Mouse (Mus musculus): ENCODE measurements around the gene U2af2. TPM values are rescaled to one million over a fixed set of nuclear protein-coding genes. Genes with fewer than 3 reads are reported as not detected.

Gene U2af2
- polyA plus RNA-seq, 1 experiment from 2014 or later = 161 TPM

DNA sequence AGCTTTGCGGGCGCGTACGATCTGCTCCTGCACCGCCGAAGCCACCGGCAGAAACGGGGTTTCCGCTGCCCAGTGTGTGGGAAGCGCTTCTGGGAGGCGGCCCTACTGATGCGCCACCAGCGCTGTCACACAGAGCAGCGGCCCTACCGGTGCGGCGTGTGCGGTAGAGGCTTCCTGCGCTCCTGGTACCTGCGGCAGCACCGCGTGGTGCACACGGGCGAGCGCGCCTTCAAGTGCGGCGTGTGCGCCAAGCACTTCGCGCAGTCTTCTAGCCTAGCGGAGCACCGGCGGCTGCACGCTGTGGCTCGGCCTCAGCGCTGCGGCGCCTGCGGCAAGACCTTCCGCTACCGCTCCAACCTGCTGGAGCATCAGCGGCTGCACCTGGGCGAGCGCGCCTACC lies 30.4 kb upstream of the U2af2 start:
- WGBS = 75% methylated on average over 46 of the region's 46 CpGs

GRCm38 (mm10) chr7:5033818-5034217 lies 28.1 kb upstream of the U2af2 start, which contains the start of gene 4632433K11Rik:
4632433K11Rik (plus strand) TSS chr7:5034118.
- no peak for DNase-seq (ENCODE audit: low spot score)
- no peak for ATAC-seq (ENCODE audit: low FRiP score)
- Histone ChIP-seq H3K4me1 (replicated peaks; ENCODE audit: control insufficient read depth, insufficient read depth, low read length) (no peaks in the 10 kb centered on the region), H3K27ac (ENCODE audit: low read depth, low read length) (no peak within 1 kb of the TSS), H3K27me3 (ENCODE audit: control insufficient read depth, insufficient read depth, low read length) (no peaks in the 10 kb centered on the region), H3K36me3 (ENCODE audit: control insufficient read depth, insufficient read depth, low read length) (peaks cover 48% of the 10 kb centered on the region), H3K9me3 (ENCODE audit: control insufficient read depth, low read length) (peaks cover 13% of the 10 kb centered on the region), H3K9ac (ENCODE audit: low read depth, low read length) (no peak within 1 kb of the TSS), H3K4me2 (replicated peaks; ENCODE audit: low read depth, low read length) (no peak within 1 kb of the TSS), H3K4me3 (ENCODE audit: low read depth, low read length) (no peak within 1 kb of the TSS)
- 94% methylated on average over 3 of the region's 3 CpGs for WGBS

More for the DNA sequence above, 30.4 kb upstream of the U2af2 start:
- Histone ChIP-seq H3K36me3 (ENCODE audit: control insufficient read depth, insufficient read depth, low read length) (peaks cover 50% of the 10 kb centered on the region), H3K27ac (ENCODE audit: low read depth, low read length) (no peak overlapping the region), H3K27me3 (ENCODE audit: control insufficient read depth, insufficient read depth, low read length) (no peaks in the 10 kb centered on the region), H3K4me2 (replicated peaks; ENCODE audit: low read depth, low read length) (no peak overlapping the region), H3K4me1 (replicated peaks; ENCODE audit: control insufficient read depth, insufficient read depth, low read length) (no peaks in the 10 kb centered on the region), H3K9me3 (ENCODE audit: control insufficient read depth, low read length) (peaks cover 13% of the 10 kb centered on the region), H3K4me3 (ENCODE audit: low read depth, low read length) (no peak overlapping the region), H3K9ac (ENCODE audit: low read depth, low read length) (no peak overlapping the region)
- ATAC-seq (ENCODE audit: low FRiP score) = no peak
- DNase-seq (ENCODE audit: low spot score) = no peak

DNA sequence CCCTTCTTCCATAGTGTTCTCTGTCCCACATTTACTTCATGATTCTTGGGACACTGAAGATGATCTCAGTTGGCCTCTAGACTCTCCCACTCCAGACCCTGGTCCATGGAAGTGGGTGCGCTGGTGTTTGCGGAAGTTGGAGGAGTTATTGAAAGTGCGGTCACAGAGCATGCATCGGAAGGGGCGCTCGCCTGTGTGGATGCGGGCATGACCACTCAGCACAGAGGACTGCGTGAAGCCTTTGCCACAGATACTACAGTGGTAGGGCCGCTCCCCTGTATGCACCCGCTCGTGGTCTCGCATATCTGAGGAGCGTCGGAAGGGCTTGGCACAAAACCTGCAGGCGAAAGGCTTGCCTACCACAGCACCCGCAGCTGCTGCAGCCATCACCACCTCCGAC lies 26.3 kb upstream of the U2af2 start:
- Histone ChIP-seq H3K4me2 (replicated peaks; ENCODE audit: low read depth, low read length) (no peak overlapping the region), H3K9ac (ENCODE audit: low read depth, low read length) (no peak overlapping the region), H3K27me3 (ENCODE audit: control insufficient read depth, insufficient read depth, low read length) (no peaks in the 10 kb centered on the region), H3K4me1 (replicated peaks; ENCODE audit: control insufficient read depth, insufficient read depth, low read length) (no peaks in the 10 kb centered on the region), H3K4me3 (ENCODE audit: low read depth, low read length) (no peak overlapping the region), H3K36me3 (ENCODE audit: control insufficient read depth, insufficient read depth, low read length) (peaks cover 32% of the 10 kb centered on the region), H3K9me3 (ENCODE audit: control insufficient read depth, low read length) (peaks cover 3% of the 10 kb centered on the region), H3K27ac (ENCODE audit: low read depth, low read length) (no peak overlapping the region)
- no peak for ATAC-seq (ENCODE audit: low FRiP score)
- no peak for DNase-seq (ENCODE audit: low spot score)
- 97% methylated on average over 17 of the region's 17 CpGs for WGBS

- peaks cover 27% of the 10 kb centered on the region for H3K36me3 ChIP-seq (ENCODE audit: control insufficient read depth, insufficient read depth, low read length)
- WGBS = 93% methylated on average over 9 of the region's 9 CpGs
- no peak for ATAC-seq (ENCODE audit: low FRiP score)
These were observed 25.8 kb upstream of the U2af2 start for GRCm38 (mm10) chr7:5036136-5036535.

DNA sequence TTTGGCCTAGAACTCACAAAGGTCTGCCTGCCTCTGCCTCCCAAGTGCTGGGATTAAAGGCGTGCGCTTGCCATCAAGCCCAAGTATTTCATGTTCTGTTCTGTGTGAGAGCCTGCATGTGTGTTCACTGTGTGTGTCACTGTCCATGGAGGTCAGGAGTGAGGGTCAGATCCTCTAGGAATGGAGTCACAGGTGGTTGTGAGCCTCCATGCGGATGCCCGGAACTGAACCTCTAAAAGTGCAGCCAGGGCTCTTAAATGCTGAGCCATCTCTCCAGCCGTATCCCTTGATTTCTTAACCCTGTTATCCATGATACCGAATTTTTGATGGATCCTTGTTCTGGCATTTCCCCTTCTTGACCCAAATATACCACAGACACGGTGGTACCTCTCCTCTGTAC lies 24.9 kb upstream of the U2af2 start:
- 90% methylated on average over 7 of the region's 7 CpGs for WGBS
- H3K4me2 ChIP-seq (replicated peaks; ENCODE audit: low read depth, low read length) = no peak overlapping the region

More at GRCm38 (mm10) chr7:5036136-5036535, 25.8 kb upstream of the U2af2 start:
- Histone ChIP-seq H3K4me2 (replicated peaks; ENCODE audit: low read depth, low read length) (no peak overlapping the region), H3K4me3 (ENCODE audit: low read depth, low read length) (no peak overlapping the region), H3K9me3 (ENCODE audit: control insufficient read depth, low read length) (no peaks in the 10 kb centered on the region), H3K27ac (ENCODE audit: low read depth, low read length) (no peak overlapping the region), H3K9ac (ENCODE audit: low read depth, low read length) (no peak overlapping the region), H3K4me1 (replicated peaks; ENCODE audit: control insufficient read depth, insufficient read depth, low read length) (no peaks in the 10 kb centered on the region), H3K27me3 (ENCODE audit: control insufficient read depth, insufficient read depth, low read length) (no peaks in the 10 kb centered on the region)
- no peak for DNase-seq (ENCODE audit: low spot score)

GRCm38 (mm10) chr7:5037467-5037866 lies 24.5 kb upstream of the U2af2 start:
- Histone ChIP-seq H3K9me3 (ENCODE audit: control insufficient read depth, low read length) (no peaks in the 10 kb centered on the region), H3K36me3 (ENCODE audit: control insufficient read depth, insufficient read depth, low read length) (peaks cover 14% of the 10 kb centered on the region), H3K27me3 (ENCODE audit: control insufficient read depth, insufficient read depth, low read length) (no peaks in the 10 kb centered on the region), H3K27ac (ENCODE audit: low read depth, low read length) (peak overlapping the region; percentile 96; the same call in 1 of the 2 replicates), H3K4me3 (ENCODE audit: low read depth, low read length) (peak overlapping the region; percentile 66; the same call in 1 of the 2 replicates), H3K4me1 (replicated peaks; ENCODE audit: control insufficient read depth, insufficient read depth, low read length) (no peaks in the 10 kb centered on the region), H3K9ac (ENCODE audit: low read depth, low read length) (peak overlapping the region; percentile 85; the same call in 1 of the 2 replicates), H3K4me2 (replicated peaks; ENCODE audit: low read depth, low read length) (peak overlapping the region; percentile 47)
- no peak for DNase-seq (ENCODE audit: low spot score)
- 92% methylated on average over 8 of the region's 8 CpGs for WGBS
- ATAC-seq (ENCODE audit: low FRiP score) = no peak

More for the DNA sequence above, 24.9 kb upstream of the U2af2 start:
- no peak for ATAC-seq (ENCODE audit: low FRiP score)
- no peak for DNase-seq (ENCODE audit: low spot score)
- no peaks in the 10 kb centered on the region for H3K4me1 ChIP-seq (replicated peaks; ENCODE audit: control insufficient read depth, insufficient read depth, low read length)
- H3K9ac ChIP-seq (ENCODE audit: low read depth, low read length) = no peak overlapping the region
- H3K27me3 ChIP-seq (ENCODE audit: control insufficient read depth, insufficient read depth, low read length) = no peaks in the 10 kb centered on the region
- no peak overlapping the region for H3K27ac ChIP-seq (ENCODE audit: low read depth, low read length)
- no peak overlapping the region for H3K4me3 ChIP-seq (ENCODE audit: low read depth, low read length)
- peaks cover 18% of the 10 kb centered on the region for H3K36me3 ChIP-seq (ENCODE audit: control insufficient read depth, insufficient read depth, low read length)
- no peaks in the 10 kb centered on the region for H3K9me3 ChIP-seq (ENCODE audit: control insufficient read depth, low read length)

GRCm38 (mm10) chr7:5038109-5038732 lies 23.7 kb upstream of the U2af2 start, which contains the start of gene Zfp784:
Zfp784 (minus strand) TSS chr7:5038446.
- peak; percentile 97 for ATAC-seq (ENCODE audit: low FRiP score)

DNA sequence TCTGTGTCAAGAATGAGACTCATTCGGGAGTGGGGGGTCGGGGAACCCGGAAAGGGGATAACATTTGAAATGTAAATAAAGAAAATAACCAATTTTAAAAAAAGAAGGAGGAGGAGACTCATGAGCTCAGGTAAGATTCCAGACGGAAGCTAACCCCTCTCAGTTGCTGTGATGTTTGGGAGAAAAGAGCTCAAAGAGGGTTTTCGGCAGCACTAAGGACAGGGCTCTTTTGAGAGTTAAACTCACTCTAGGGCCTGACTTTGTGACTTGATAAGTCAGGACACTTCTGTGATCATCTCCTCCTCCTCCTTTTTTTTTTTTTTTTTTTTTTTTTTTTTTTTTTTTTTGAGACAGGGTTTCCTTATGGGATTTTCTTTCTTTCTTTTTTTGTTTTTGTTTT lies 23.0 kb upstream of the U2af2 start:
- H3K36me3 ChIP-seq (ENCODE audit: control insufficient read depth, insufficient read depth, low read length) = peaks cover 11% of the 10 kb centered on the region; the same call in 1 of the 2 replicates
- peak overlapping the region; percentile 47 for H3K4me2 ChIP-seq (replicated peaks; ENCODE audit: low read depth, low read length)
- 46% methylated on average over 5 of the region's 5 CpGs for WGBS
- DNase-seq (ENCODE audit: low spot score) (no peak), ATAC-seq (ENCODE audit: low FRiP score) (no peak)
- H3K4me3 ChIP-seq (ENCODE audit: low read depth, low read length) = peak overlapping the region; percentile 66
- peak overlapping the region; percentile 85 for H3K9ac ChIP-seq (ENCODE audit: low read depth, low read length)
- peak overlapping the region; percentile 96; the same call in 1 of the 2 replicates for H3K27ac ChIP-seq (ENCODE audit: low read depth, low read length)
- H3K9me3 ChIP-seq (ENCODE audit: control insufficient read depth, low read length) = no peaks in the 10 kb centered on the region
- no peaks in the 10 kb centered on the region for H3K4me1 ChIP-seq (replicated peaks; ENCODE audit: control insufficient read depth, insufficient read depth, low read length)
- no peaks in the 10 kb centered on the region for H3K27me3 ChIP-seq (ENCODE audit: control insufficient read depth, insufficient read depth, low read length)

More at GRCm38 (mm10) chr7:5038109-5038732, 23.7 kb upstream of the U2af2 start, which contains the start of gene Zfp784:
- Histone ChIP-seq H3K36me3 (ENCODE audit: control insufficient read depth, insufficient read depth, low read length) (peaks cover 11% of the 10 kb centered on the region; the same call in 1 of the 2 replicates), H3K4me2 (replicated peaks; ENCODE audit: low read depth, low read length) (peak within 1 kb of the TSS; percentile 47), H3K27ac (ENCODE audit: low read depth, low read length) (peak within 1 kb of the TSS; percentile 96), H3K27me3 (ENCODE audit: control insufficient read depth, insufficient read depth, low read length) (no peaks in the 10 kb centered on the region), H3K4me3 (ENCODE audit: low read depth, low read length) (peak within 1 kb of the TSS; percentile 66), H3K9ac (ENCODE audit: low read depth, low read length) (peak within 1 kb of the TSS; percentile 85), H3K4me1 (replicated peaks; ENCODE audit: control insufficient read depth, insufficient read depth, low read length) (no peaks in the 10 kb centered on the region), H3K9me3 (ENCODE audit: control insufficient read depth, low read length) (no peaks in the 10 kb centered on the region)
- under 1% methylated on average over 48 of the region's 48 CpGs for WGBS
- DNase-seq (ENCODE audit: low spot score) = peak; percentile 93

DNA sequence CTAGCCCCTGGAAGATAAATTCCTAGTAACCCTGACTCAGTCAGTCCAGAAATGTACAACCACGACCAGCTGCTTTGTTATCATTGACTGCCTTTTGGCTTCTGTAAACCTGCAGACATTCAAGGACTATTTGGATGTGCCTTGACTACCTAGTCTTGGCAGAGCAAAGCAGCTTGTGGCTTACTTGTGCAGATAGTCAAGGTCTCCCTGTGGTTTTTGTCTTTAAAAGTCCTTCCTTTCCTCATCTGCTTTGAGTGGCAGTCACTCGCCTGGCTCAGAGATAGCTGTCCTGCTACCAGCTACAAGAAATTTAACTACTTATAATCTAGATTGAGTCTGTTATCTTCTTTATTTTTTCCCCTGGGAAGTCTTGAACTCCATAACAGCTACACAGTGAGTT lies 17.0 kb upstream of the U2af2 start:
- Histone ChIP-seq H3K36me3 (ENCODE audit: control insufficient read depth, insufficient read depth, low read length) (0 out of 2 replicates have a peak, but pooled peaks cover 2% of the 10 kb centered on the region), H3K9ac (ENCODE audit: low read depth, low read length) (no peak overlapping the region), H3K27ac (ENCODE audit: low read depth, low read length) (no peak overlapping the region), H3K27me3 (ENCODE audit: control insufficient read depth, insufficient read depth, low read length) (no peaks in the 10 kb centered on the region), H3K4me1 (replicated peaks; ENCODE audit: control insufficient read depth, insufficient read depth, low read length) (no peaks in the 10 kb centered on the region), H3K4me3 (ENCODE audit: low read depth, low read length) (no peak overlapping the region), H3K4me2 (replicated peaks; ENCODE audit: low read depth, low read length) (no peak overlapping the region), H3K9me3 (ENCODE audit: control insufficient read depth, low read length) (no peaks in the 10 kb centered on the region)
- WGBS = 81% methylated on average over 2 of the region's 2 CpGs
- no peak for ATAC-seq (ENCODE audit: low FRiP score)
- DNase-seq (ENCODE audit: low spot score) = no peak
